Mouse (Mus musculus) midbrain, postnatal 0 days (tissue): ENCODE measurements at regions not wholly inside any gene's neighbourhood (a gene's known extent, or its start where the extent isn't known, plus 50 kb on each side); places are given as distances from the start of the nearest gene placed in this dataset.

Source experiments
- ATAC-seq: fragments of 200-750 bp; cut with Nextera tagmentation; 2 replicates; pipeline ENCODE4 v1.8.0; 2017; ENCODE audit warnings: moderate number of reproducible peaks, mild to moderate bottlenecking, moderate TSS enrichment, moderate library complexity; ENCODE audit not compliant: low FRiP score
- DNase-seq: peaks from one replicate; pipeline ENCODE4 v3.0.0-alpha.2; 2015; ENCODE audit warnings: low spot score
- H3K27ac ChIP-seq: fragments of 300-500 bp; sonication (generic); 2 replicates; pipeline ENCODE4 v1.5.1; 2014; ENCODE audit warnings: low read depth, mild to moderate bottlenecking, low read length, mixed read lengths
- H3K27me3 ChIP-seq: fragments of 300-500 bp; sonication (generic); 2 replicates; pipeline ENCODE4 v1.6.1; 2014; ENCODE audit warnings: low read length, control low read depth, mixed read lengths; ENCODE audit not compliant: insufficient read depth
- H3K36me3 ChIP-seq: fragments of 300-500 bp; sonication (generic); 2 replicates; pipeline ENCODE4 v1.6.1; 2014; ENCODE audit warnings: low read length, control low read depth, mixed read lengths; ENCODE audit not compliant: insufficient read depth
- H3K4me1 ChIP-seq: fragments of 300-500 bp; sonication (generic); 2 replicates; pipeline ENCODE4 v1.6.1; 2014; ENCODE audit warnings: mild to moderate bottlenecking, control low read depth, antibody characterized with exemption, low read length, mixed read lengths; ENCODE audit not compliant: insufficient read depth
- H3K4me2 ChIP-seq: fragments of 300-500 bp; sonication (generic); 2 replicates; pipeline ENCODE4 v1.6.1; 2014; ENCODE audit warnings: low read depth, mild to moderate bottlenecking, low read length, mixed read lengths; ENCODE audit not compliant: poor library complexity, severe bottlenecking
- H3K4me3 ChIP-seq: fragments of 300-500 bp; sonication (generic); 2 replicates; pipeline ENCODE4 v1.5.1; 2014; ENCODE audit warnings: low read depth, mild to moderate bottlenecking, low read length, moderate library complexity
- H3K9ac ChIP-seq: fragments of 300-500 bp; sonication (generic); replicated peaks from 2 replicates; pipeline ENCODE4 v1.6.1; 2014; ENCODE audit warnings: mild to moderate bottlenecking, low read length, moderate library complexity, mixed read lengths; ENCODE audit not compliant: poor library complexity, severe bottlenecking
- H3K9me3 ChIP-seq: fragments of 300-500 bp; sonication (generic); 2 replicates; pipeline ENCODE4 v1.6.1; 2016; ENCODE audit warnings: low read length, control low read depth
- CTCF ChIP-seq: IDR thresholded peaks from 2 replicates; pipeline ENCODE4 v1.5.1; 2016; ENCODE audit warnings: antibody characterized with exemption, mild to moderate bottlenecking
- WGBS: fragments of 180-500 bp; shearing (Covaris S2); extraction: QIAGEN DNeasy Blood & Tissue Kit; methylation state at CpG from one replicate; pipeline ENCODE4 v1.1.7; 2014; 5-methylcytosine and 5-hydroxymethylcytosine counted together

GRCm38 (mm10) chr1:67789371-67789770 lies 666.5 kb downstream of the Cps1 start:
- Histone ChIP-seq H3K36me3 (no peaks in the 10 kb centered on the region), H3K4me2 (no peak overlapping the region), H3K4me1 (no peaks in the 10 kb centered on the region), H3K27ac (no peak overlapping the region), H3K9me3 (no peaks in the 10 kb centered on the region), H3K9ac (no peak overlapping the region), H3K27me3 (no peaks in the 10 kb centered on the region), H3K4me3 (no peak overlapping the region)
- WGBS = 82% methylated on average over 1 of the region's 1 CpGs
- DNase-seq = no peak
- ATAC-seq = no peak
- no peak for TF ChIP-seq CTCF

GRCm38 (mm10) chr1:67795066-67795465 lies 672.2 kb downstream of the Cps1 start:
- no peaks in the 10 kb centered on the region for H3K4me1 ChIP-seq
- H3K4me3 ChIP-seq = no peak overlapping the region
- DNase-seq (no peak), ATAC-seq (no peak)
- no peak overlapping the region for H3K9ac ChIP-seq
- no peaks in the 10 kb centered on the region for H3K9me3 ChIP-seq
- 75% methylated on average over 2 of the region's 2 CpGs for WGBS
- TF ChIP-seq CTCF = no peak
- H3K27ac ChIP-seq = no peak overlapping the region
- H3K36me3 ChIP-seq = no peaks in the 10 kb centered on the region
- H3K4me2 ChIP-seq = no peak overlapping the region
- H3K27me3 ChIP-seq = no peaks in the 10 kb centered on the region

GRCm38 (mm10) chr1:67795478-67795877 lies 672.7 kb downstream of the Cps1 start:
- no peak for TF ChIP-seq CTCF
- H3K4me3 ChIP-seq = no peak overlapping the region
- no peak overlapping the region for H3K9ac ChIP-seq
- ATAC-seq (no peak), DNase-seq (no peak)
- no peak overlapping the region for H3K4me2 ChIP-seq
- 89% methylated on average over 1 of the region's 1 CpGs for WGBS
- H3K27ac ChIP-seq = no peak overlapping the region
- H3K27me3 ChIP-seq = no peaks in the 10 kb centered on the region
- no peaks in the 10 kb centered on the region for H3K36me3 ChIP-seq
- H3K4me1 ChIP-seq = no peaks in the 10 kb centered on the region
- H3K9me3 ChIP-seq = no peaks in the 10 kb centered on the region

GRCm38 (mm10) chr1:67803292-67803691 lies 680.5 kb downstream of the Cps1 start:
- no peaks in the 10 kb centered on the region for H3K36me3 ChIP-seq
- TF ChIP-seq CTCF = no peak
- DNase-seq = peak; percentile 2
- H3K27me3 ChIP-seq = no peaks in the 10 kb centered on the region
- WGBS = 55% methylated on average over 3 of the region's 3 CpGs
- no peak overlapping the region for H3K27ac ChIP-seq
- no peaks in the 10 kb centered on the region for H3K4me1 ChIP-seq
- H3K4me3 ChIP-seq = no peak overlapping the region
- no peak for ATAC-seq
- no peaks in the 10 kb centered on the region for H3K9me3 ChIP-seq
- no peak overlapping the region for H3K4me2 ChIP-seq
- no peak overlapping the region for H3K9ac ChIP-seq

- Histone ChIP-seq H3K27me3 (no peaks in the 10 kb centered on the region), H3K4me1 (no peaks in the 10 kb centered on the region), H3K36me3 (no peaks in the 10 kb centered on the region), H3K9me3 (no peaks in the 10 kb centered on the region), H3K4me2 (no peak overlapping the region), H3K27ac (no peak overlapping the region), H3K9ac (no peak overlapping the region), H3K4me3 (no peak overlapping the region)
- WGBS = 84% methylated on average over 3 of the region's 3 CpGs
- DNase-seq = no peak
- ATAC-seq = no peak
- no peak for TF ChIP-seq CTCF
These were observed 697.3 kb downstream of the Cps1 start for GRCm38 (mm10) chr1:67820092-67820491.

GRCm38 (mm10) chr1:67848006-67848405 lies 725.2 kb downstream of the Cps1 start:
- Histone ChIP-seq H3K27ac (no peak overlapping the region), H3K4me2 (no peak overlapping the region), H3K9me3 (no peaks in the 10 kb centered on the region), H3K4me1 (no peaks in the 10 kb centered on the region), H3K36me3 (no peaks in the 10 kb centered on the region), H3K4me3 (no peak overlapping the region), H3K9ac (no peak overlapping the region), H3K27me3 (no peaks in the 10 kb centered on the region)
- 39% methylated on average over 1 of the region's 1 CpGs for WGBS
- ATAC-seq = no peak
- peak; percentile 15 for DNase-seq
- no peak for TF ChIP-seq CTCF

GRCm38 (mm10) chr1:67893510-67893909 lies 770.7 kb downstream of the Cps1 start:
- 18% methylated on average over 2 of the region's 2 CpGs for WGBS

More at GRCm38 (mm10) chr1:67893510-67893909, 770.7 kb downstream of the Cps1 start:
- ATAC-seq (no peak), DNase-seq (no peak)
- Histone ChIP-seq H3K27ac (no peak overlapping the region), H3K9ac (no peak overlapping the region), H3K9me3 (no peaks in the 10 kb centered on the region), H3K27me3 (no peaks in the 10 kb centered on the region; the same call in 1 of the 2 replicates), H3K4me1 (no peaks in the 10 kb centered on the region), H3K36me3 (no peaks in the 10 kb centered on the region), H3K4me2 (no peak overlapping the region), H3K4me3 (no peak overlapping the region)
- TF ChIP-seq CTCF = no peak
